14 mouse cellular contexts compared by ENCODE assay signal in the genomic region with DNA sequence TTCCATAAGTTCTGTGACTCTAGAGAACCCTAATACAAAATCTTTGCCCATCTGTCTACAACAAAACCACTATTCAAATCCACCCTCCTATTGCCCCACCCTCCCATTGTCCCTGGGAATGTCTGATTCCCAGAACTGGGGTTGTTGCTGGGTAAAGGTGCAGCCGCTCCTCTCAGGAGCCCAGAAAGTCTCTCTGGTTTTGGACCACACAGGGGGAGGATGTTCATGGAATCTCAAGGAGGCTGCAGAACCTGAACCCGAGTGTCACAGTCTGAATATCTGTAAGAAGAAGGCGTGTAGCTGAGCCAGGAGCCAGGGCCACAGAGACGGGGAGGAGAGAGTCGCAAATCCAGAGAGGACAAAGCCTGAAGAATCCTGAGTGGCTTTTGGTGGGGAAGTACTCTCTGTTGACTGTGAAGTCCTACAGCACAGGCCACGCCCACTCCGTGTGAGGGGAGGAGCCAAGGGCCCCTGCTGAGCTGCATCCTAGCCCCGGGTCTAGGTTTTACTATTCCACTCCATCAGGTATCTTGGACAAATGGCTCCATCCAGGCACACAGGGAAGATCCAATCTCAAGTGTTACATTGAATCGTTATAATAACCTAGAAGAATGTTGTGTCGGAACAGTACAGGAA. TPM values are rescaled to one million over a fixed set of nuclear protein-coding genes. Genes with fewer than 3 reads are reported as not detected.
DNase-seq lines count a peak whose midpoint lies in the region; ATAC-seq lines count a peak whose summit lies in the region.
"Had no signal": no experiment of that assay in that cellular context is flagged by ENCODE, and none has a peak within 500 bp of the region (broad histone marks: within the 10 kb centered on the region; RNA-seq: fewer than 3 reads in every experiment).

No protein-coding gene starts in this region.

- ATAC-seq in CD4-positive, CD25-positive, alpha-beta regulatory T cell, adult 4 months: no peak
- peak; percentile 63; the same call in 1 of the 2 replicates for ATAC-seq in megakaryocyte progenitor cell, adult 5-6 weeks (replicated peaks; ENCODE audit: poor library complexity)
- no peak for ATAC-seq in megakaryocyte, adult 5-6 weeks (ENCODE audit: poor library complexity, severe bottlenecking)
- ATAC-seq: forebrain, postnatal 0 days; midbrain, embryonic 15.5 days had no signal

- DNase-seq in CD4-positive, CD25-positive, alpha-beta regulatory T cell, adult 2 months (ENCODE audit: low read depth, low spot score): peak; percentile 17
- peak; percentile 31 to 32 for DNase-seq in spleen, postnatal 36 days (ENCODE audit: low spot score in 2 of 2)
- DNase-seq in spleen, adult 12 weeks (ENCODE audit: low spot score): no peak
- DNase-seq in frontal cortex, postnatal 36 days (ENCODE audit: low spot score in 2 of 2): no peak
- DNase-seq in frontal cortex, postnatal 10 days (ENCODE audit: low spot score in 2 of 2): no peak
- DNase-seq: adrenal gland, adult 2 months; cerebellum, adult 9-10 months; forebrain, postnatal 0 days; kidney, adult 9 months; layer of hippocampus, adult 9-11 months had no signal

RNA-seq across cellular contexts. Expression of a gene that starts 53.6 kb away (rescaled TPM):
- polyA plus RNA-seq in CD4-positive, CD25-positive, alpha-beta regulatory T cell, adult 4 months (2017; shearing (Covaris generic)): 10 to 100 TPM; 74.8 to 80.6 TPM
- total RNA-seq in megakaryocyte progenitor cell, adult 5-6 weeks (2015): 222 and 236 TPM in 2 replicates
- 201 and 214 TPM in 2 replicates for total RNA-seq in megakaryocyte progenitor cell, adult 5-6 weeks (2017)
- total RNA-seq in megakaryocyte, adult 5-6 weeks (2015): 88.2 and 94.6 TPM in 2 replicates
- 90.2 and 100 TPM in 2 replicates for total RNA-seq in megakaryocyte, adult 5-6 weeks (2017)

RNA-seq across cellular contexts. Expression of a gene that starts 54.0 kb away (rescaled TPM):
- polyA plus RNA-seq in CD4-positive, CD25-positive, alpha-beta regulatory T cell, adult 4 months (2017; shearing (Covaris generic)): 1 to 10 TPM; 7.3 to 7.8 TPM
- total RNA-seq in megakaryocyte progenitor cell, adult 5-6 weeks (2015): 12.4 and 18.8 TPM in 2 replicates
- 15.1 and 15.7 TPM in 2 replicates for total RNA-seq in megakaryocyte progenitor cell, adult 5-6 weeks (2017)
- total RNA-seq in megakaryocyte, adult 5-6 weeks (2015): 9.9 and 13.1 TPM in 2 replicates
- total RNA-seq in megakaryocyte, adult 5-6 weeks (2017): 7.7 and 11.3 TPM in 2 replicates

RNA-seq across cellular contexts. Expression of a gene that starts 54.7 kb away (rescaled TPM):
- polyA plus RNA-seq in CD4-positive, CD25-positive, alpha-beta regulatory T cell, adult 4 months (2017; shearing (Covaris generic)): 1 to 10 TPM; 4.5 to 5.3 TPM
- total RNA-seq in megakaryocyte progenitor cell, adult 5-6 weeks (2015): 19.1 and 19.8 TPM in 2 replicates
- total RNA-seq in megakaryocyte progenitor cell, adult 5-6 weeks (2017): 18.1 and 26.1 TPM in 2 replicates
- 10.3 and 11.0 TPM in 2 replicates for total RNA-seq in megakaryocyte, adult 5-6 weeks (2015)
- total RNA-seq in megakaryocyte, adult 5-6 weeks (2017): 14.0 and 14.1 TPM in 2 replicates

Comparison
In these comparisons a context has a peak if more than half of its experiments do, and no peak if none do; other contexts are left out.
1. DNase-seq: peak in CD4-positive, CD25-positive, alpha-beta regulatory T cell, adult 2 months (single experiment) and spleen, postnatal 36 days (2 of 2); none in spleen, adult 12 weeks (single experiment), frontal cortex, postnatal 36 days (0 of 2) and frontal cortex, postnatal 10 days (0 of 2).